Mouse (Mus musculus) spleen, adult 2 months (tissue): ENCODE measurements around the gene Tmem110. TPM values are rescaled to one million over a fixed set of nuclear protein-coding genes. Genes with fewer than 3 reads are reported as not detected.

Experiments used
- DNase-seq, 2 experiments: peaks; one replicate each; pipeline versions ENCODE4 v3.0.0 to v3.0.0-alpha.2; 2012 to 2021; ENCODE audit warnings: low spot score in 2 of 2, low read depth in 1 of 2
- H3K27ac ChIP-seq: fragments of 200-500 bp; 2 replicates; pipeline ENCODE4 v1.5.1; 2012; ENCODE audit warnings: low read length, inconsistent platforms; ENCODE audit not compliant: insufficient read depth
- H3K27me3 ChIP-seq: fragments of 200-500 bp; 2 replicates; pipeline ENCODE4 v1.6.1; 2012; ENCODE audit warnings: mild to moderate bottlenecking, moderate library complexity, low read length, inconsistent platforms; ENCODE audit not compliant: control insufficient read depth, insufficient read depth
- H3K36me3 ChIP-seq: fragments of 200-500 bp; 2 replicates; pipeline ENCODE4 v1.6.1; 2012; ENCODE audit warnings: mild to moderate bottlenecking, low read length, inconsistent platforms; ENCODE audit not compliant: control insufficient read depth, insufficient read depth
- H3K4me1 ChIP-seq: fragments of 200-500 bp; 2 replicates; pipeline ENCODE4 v1.6.1; 2011; ENCODE audit warnings: inconsistent platforms; ENCODE audit not compliant: control insufficient read depth, insufficient read depth, insufficient read length
- H3K4me3 ChIP-seq: fragments of 200-500 bp; 2 replicates; pipeline ENCODE4 v1.5.1; 2011; ENCODE audit warnings: mild to moderate bottlenecking, inconsistent platforms; ENCODE audit not compliant: insufficient read depth, insufficient read length; ENCODE audit errors: extremely low read depth
- CTCF ChIP-seq: fragments of 200-500 bp; IDR thresholded peaks from 2 replicates; pipeline ENCODE4 v1.5.1; 2011; ENCODE audit warnings: mild to moderate bottlenecking, inconsistent platforms; ENCODE audit not compliant: insufficient read depth, insufficient read length, insufficient replicate concordance; ENCODE audit errors: extremely low read depth
- POLR2A ChIP-seq: fragments of 200-500 bp; IDR thresholded peaks from 2 replicates; pipeline ENCODE4 v1.6.1; 2011; ENCODE audit warnings: low read depth, low read length, inconsistent platforms
- WGBS: fragments of 180-500 bp; shearing (Covaris S2); methylation state at CpG from one replicate; pipeline ENCODE4 v1.1.7; 2018; 5-methylcytosine and 5-hydroxymethylcytosine counted together
- polyA plus RNA-seq: library from polyadenylated mRNA; depleted of rRNA; stranded (reverse); fragments of >200 nt; gene quantifications from 2 replicates; pipeline ENCODE4 v1.2.3, GENCODE M21; 2012; rRNA removed

The Tmem110 gene
- polyA plus RNA-seq, 1 experiment, result 13.0 TPM

DNA sequence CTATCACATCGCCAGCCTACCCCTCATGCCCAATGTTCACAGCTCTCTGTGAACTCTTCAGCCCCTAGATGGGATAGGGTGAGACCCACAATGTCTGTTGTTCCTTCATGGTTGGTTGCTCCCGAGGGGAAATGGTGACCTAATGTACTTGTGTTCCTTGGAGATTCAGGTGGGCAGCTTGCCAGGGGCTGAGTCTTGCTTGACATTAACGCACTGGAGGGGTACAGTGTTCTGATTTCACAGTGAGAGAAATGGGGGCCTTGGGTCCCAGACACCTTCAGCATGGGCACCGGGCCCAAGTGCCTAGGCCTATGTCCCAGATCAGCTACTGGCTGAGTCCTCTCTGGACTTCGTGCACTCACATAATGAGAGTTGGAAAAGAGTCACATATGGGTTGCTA lies 88.0 kb downstream of the Tmem110 start:
- no peak overlapping the region for H3K4me3 ChIP-seq
- DNase-seq, result no peak
- no peaks in the 10 kb centered on the region for H3K27me3 ChIP-seq
- no peaks in the 10 kb centered on the region for H3K4me1 ChIP-seq
- TF ChIP-seq POLR2A, result no peak
- TF ChIP-seq CTCF, result no peak
- H3K36me3 ChIP-seq, result no peaks in the 10 kb centered on the region
- H3K27ac ChIP-seq, result no peak overlapping the region
- WGBS, result 63% methylated on average over 5 of the region's 5 CpGs

DNA sequence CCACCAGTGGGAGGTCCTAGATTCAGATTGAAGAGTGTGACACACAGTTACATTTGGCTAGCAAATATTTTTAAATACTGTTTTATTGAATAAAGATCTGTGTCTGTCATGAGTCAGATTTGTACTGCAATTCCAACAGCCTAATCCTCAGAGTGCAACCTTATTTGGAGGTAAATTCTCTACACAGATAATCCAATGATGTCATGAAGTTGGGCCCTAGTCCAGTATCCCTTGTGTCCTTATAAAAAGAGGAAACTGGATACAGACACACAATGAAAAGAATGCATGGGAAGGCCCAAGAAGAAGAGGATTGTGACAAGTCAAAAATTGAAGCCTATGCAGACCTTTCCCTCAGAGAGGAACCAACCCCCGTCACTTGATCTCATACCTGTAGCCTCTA lies 91.1 kb downstream of the Tmem110 start:
- Histone ChIP-seq H3K4me3 (no peak overlapping the region), H3K4me1 (no peaks in the 10 kb centered on the region), H3K36me3 (no peaks in the 10 kb centered on the region), H3K27me3 (no peaks in the 10 kb centered on the region), H3K27ac (no peak overlapping the region)
- WGBS, result 85% methylated on average over 1 of the region's 1 CpGs
- TF ChIP-seq POLR2A, result no peak
- no peak for TF ChIP-seq CTCF
- DNase-seq, result no peak

DNA sequence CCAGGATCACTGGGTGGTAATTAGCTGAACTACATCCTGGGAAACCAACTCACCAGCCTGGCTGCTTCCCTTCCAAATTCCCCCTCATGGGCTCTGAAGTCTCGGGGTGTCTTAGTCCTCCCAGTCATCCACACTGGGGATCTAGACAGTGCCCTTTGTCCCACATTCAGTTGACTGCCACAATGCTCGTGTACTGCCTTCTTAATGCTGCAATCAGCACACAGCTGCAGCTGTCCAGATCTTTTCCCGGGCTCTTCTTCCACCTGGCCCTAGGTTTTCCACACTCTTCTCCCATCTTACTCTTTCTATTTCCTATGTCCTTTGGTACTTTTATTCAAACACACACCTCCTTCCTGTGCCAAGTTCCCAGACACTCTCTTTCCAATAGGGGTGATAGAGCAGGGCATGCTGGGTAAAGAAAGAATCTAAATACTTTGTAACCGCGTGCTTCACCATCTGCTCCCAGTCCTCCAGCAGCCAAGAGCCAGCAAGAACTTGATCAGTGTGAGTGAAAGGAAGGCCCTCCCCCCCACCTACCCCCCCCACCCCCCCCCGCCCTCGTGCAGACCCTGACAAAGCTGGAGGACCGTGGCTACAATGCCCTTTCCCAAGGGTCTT lies 96.8 kb downstream of the Tmem110 start:
- TF ChIP-seq POLR2A (no peak), CTCF (no peak)
- WGBS, result 67% methylated on average over 8 of the region's 8 CpGs
- Histone ChIP-seq H3K27me3 (no peaks in the 10 kb centered on the region), H3K27ac (no peak overlapping the region), H3K4me1 (no peaks in the 10 kb centered on the region), H3K4me3 (no peak overlapping the region), H3K36me3 (no peaks in the 10 kb centered on the region)
- DNase-seq, result no peak

DNA sequence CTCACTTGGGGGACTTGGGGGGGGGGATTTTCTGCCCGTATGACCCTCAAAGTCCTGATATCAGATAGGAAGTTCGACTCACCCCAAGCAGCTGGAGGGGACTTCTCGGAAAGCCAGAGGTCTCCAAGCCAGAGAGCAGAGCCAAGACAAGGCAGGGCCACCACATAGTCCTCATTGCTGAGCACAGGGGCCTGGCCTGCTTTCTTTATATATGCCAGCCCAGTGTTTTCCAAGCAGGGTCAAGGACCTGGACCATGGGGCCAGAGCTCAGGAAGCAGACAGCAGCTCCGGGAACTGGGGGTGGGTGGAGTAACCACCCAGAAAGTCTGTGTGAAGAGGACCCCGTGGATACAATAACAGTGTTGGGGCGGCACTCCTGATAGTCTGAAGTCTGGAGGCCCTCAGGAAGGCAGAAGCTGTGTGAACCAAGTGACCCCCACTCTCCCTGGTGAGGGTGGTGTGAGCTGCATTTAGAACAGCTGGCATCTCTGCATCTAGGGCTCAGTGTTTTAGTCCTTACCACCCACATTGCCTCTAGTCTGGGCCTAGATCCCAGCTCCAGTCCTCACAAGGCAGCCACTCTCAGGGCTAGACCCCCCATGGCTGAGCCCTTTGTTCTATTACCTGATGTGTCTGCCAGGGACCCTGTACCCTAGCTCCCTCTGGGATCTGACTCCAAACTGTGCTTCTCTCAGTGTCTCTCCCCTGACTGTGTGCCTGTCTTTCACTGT lies 98.2 kb downstream of the Tmem110 start, which contains the start of gene Itih3:
Gene Itih3, minus strand, starts transcription at position 386 of the 731 bp plus-strand sequence.
- TF ChIP-seq CTCF (no peak), POLR2A (no peak)
- Histone ChIP-seq H3K27me3 (no peaks in the 10 kb centered on the region), H3K4me3 (no peak within 1 kb of the TSS), H3K27ac (no peak within 1 kb of the TSS), H3K36me3 (no peaks in the 10 kb centered on the region), H3K4me1 (no peaks in the 10 kb centered on the region)
- no peak for DNase-seq
- 70% methylated on average over 6 of the region's 6 CpGs for WGBS

DNA sequence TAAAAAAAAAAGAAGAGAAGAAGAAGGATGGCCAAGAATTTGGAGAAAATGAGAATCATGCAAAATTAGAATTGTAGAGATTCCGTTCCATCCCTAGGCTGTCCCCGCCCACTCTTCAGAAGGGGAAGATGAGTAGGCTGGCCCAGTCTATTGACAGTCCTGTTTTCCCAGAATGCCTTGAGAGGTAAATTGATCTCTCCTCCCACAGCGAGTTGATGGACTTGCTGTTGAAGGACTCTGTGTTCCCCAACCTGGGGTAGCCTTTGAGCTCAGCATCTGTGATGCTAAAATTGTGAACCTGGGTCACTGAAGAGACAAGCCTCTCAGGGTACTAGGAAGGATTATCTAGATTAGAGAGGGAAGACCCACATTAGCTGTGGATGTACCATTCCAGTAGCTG lies 100.1 kb downstream of the Tmem110 start:
- H3K36me3 ChIP-seq, result no peaks in the 10 kb centered on the region
- TF ChIP-seq POLR2A (no peak), CTCF (no peak)
- no peaks in the 10 kb centered on the region for H3K27me3 ChIP-seq
- no peak for DNase-seq
- H3K4me1 ChIP-seq, result no peaks in the 10 kb centered on the region
- H3K4me3 ChIP-seq, result no peak overlapping the region
- no peak overlapping the region for H3K27ac ChIP-seq
- WGBS, result 90% methylated on average over 3 of the region's 3 CpGs

Other genes starting within 250 kb of the Tmem110 start
- 187 and 226 TPM in 2 replicates for gene Prkcd, start 199.4 kb upstream of the Tmem110 start, polyA plus RNA-seq
- gene Rft1, start 171.2 kb upstream of the Tmem110 start, polyA plus RNA-seq, result 8.5 and 8.6 TPM in 2 replicates
- gene Sfmbt1, start 110.7 kb upstream of the Tmem110 start, polyA plus RNA-seq, result 1.2 and 1.3 TPM in 2 replicates
- gene Mustn1, start 53.6 kb downstream of the Tmem110 start, polyA plus RNA-seq, result 4.9 and 7.3 TPM in 2 replicates
- 0.50 and 1.2 TPM in 2 replicates for gene Itih4, start 60.9 kb downstream of the Tmem110 start, polyA plus RNA-seq
- gene Itih3, start 98.2 kb downstream of the Tmem110 start, polyA plus RNA-seq, result 1.4 TPM in 2 replicates
- 0.02 TPM in 1 of 2 replicates, not detected in the other for gene Itih1, start 117.7 kb downstream of the Tmem110 start, polyA plus RNA-seq
- gene Nek4, start 125.8 kb downstream of the Tmem110 start, polyA plus RNA-seq, result 1.7 and 2.0 TPM in 2 replicates
- gene Glt8d1, start 175.8 kb downstream of the Tmem110 start, polyA plus RNA-seq, result 5.4 and 7.4 TPM in 2 replicates
- gene Spcs1, start 176.1 kb downstream of the Tmem110 start, polyA plus RNA-seq, result 49.4 and 50.8 TPM in 2 replicates
- gene Pbrm1, start 193.5 kb downstream of the Tmem110 start, polyA plus RNA-seq, result 9.2 and 14.4 TPM in 2 replicates
- gene Gnl3, start 193.6 kb downstream of the Tmem110 start, polyA plus RNA-seq, result 13.0 and 16.3 TPM in 2 replicates